Mouse (Mus musculus): ENCODE results near the gene Abcb6. TPM values are rescaled to one million over a fixed set of nuclear protein-coding genes. Genes with fewer than 3 reads are reported as not detected.

The Abcb6 gene
- polyA plus RNA-seq, 1 experiment from 2014 or later, result 38.1 TPM

GRCm38 (mm10) chr1:75138448-75138847, 41.7 kb downstream of the Abcb6 start:
- ATAC-seq (no peak), DNase-seq (no peak)
- 69% methylated on average over 2 of the region's 2 CpGs for WGBS (ENCODE audit: insufficient replicate concordance)
- Histone ChIP-seq H3K27ac (ENCODE audit: low read depth) (0 out of 2 replicates have a peak overlapping the region, but pooled peaks have one; percentile 22), H3K9ac (replicated peaks) (peak overlapping the region; percentile 11; the same call in 1 of the 2 replicates), H3K4me1 (ENCODE audit: insufficient read depth) (peaks cover 52% of the 10 kb centered on the region), H3K27me3 (ENCODE audit: insufficient read depth, low read length) (no peaks in the 10 kb centered on the region), H3K4me2 (ENCODE audit: low read depth, low read length) (peak overlapping the region; percentile 96; the same call in 1 of the 2 replicates), H3K36me3 (replicated peaks; ENCODE audit: insufficient read depth, low read length) (peaks cover 51% of the 10 kb centered on the region), H3K9me3 (ENCODE audit: low read length) (no peaks in the 10 kb centered on the region), H3K4me3 (ENCODE audit: low read depth, low read length) (no peak overlapping the region)
- TF ChIP-seq CTCF (IDR thresholded peaks at IDR 0.05; ENCODE audit: low read depth) (no peak), EP300 (IDR thresholded peaks at IDR 0.05; ENCODE audit: low read depth) (peak; percentile 84)

- H3K4me2 ChIP-seq (ENCODE audit: low read depth, low read length), result peak overlapping the region; percentile 52
- TF ChIP-seq EP300 (IDR thresholded peaks at IDR 0.05; ENCODE audit: low read depth), result peak; percentile 91
- TF ChIP-seq CTCF (IDR thresholded peaks at IDR 0.05; ENCODE audit: low read depth), result no peak
- peak; percentile 82 for ATAC-seq
- H3K4me3 ChIP-seq (ENCODE audit: low read depth, low read length), result no peak overlapping the region
- H3K9me3 ChIP-seq (ENCODE audit: low read length), result no peaks in the 10 kb centered on the region
- H3K4me1 ChIP-seq (ENCODE audit: insufficient read depth), result peaks cover 56% of the 10 kb centered on the region
- no peaks in the 10 kb centered on the region for H3K27me3 ChIP-seq (ENCODE audit: insufficient read depth, low read length)
- peak; percentile 35 for DNase-seq
- peaks cover 51% of the 10 kb centered on the region for H3K36me3 ChIP-seq (replicated peaks; ENCODE audit: insufficient read depth, low read length)
- peak overlapping the region; percentile 46; the same call in 1 of the 2 replicates for H3K9ac ChIP-seq (replicated peaks)
- WGBS (ENCODE audit: insufficient replicate concordance), result 40% methylated on average over 3 of the region's 3 CpGs
- peak overlapping the region; percentile 78 for H3K27ac ChIP-seq (ENCODE audit: low read depth)
Observed at GRCm38 (mm10) chr1:75136730-75137129, 43.5 kb downstream of the Abcb6 start.

- H3K9me3 ChIP-seq (ENCODE audit: low read length), result no peaks in the 10 kb centered on the region
- peak overlapping the region; percentile 78 for H3K27ac ChIP-seq (ENCODE audit: low read depth)
- H3K4me2 ChIP-seq (ENCODE audit: low read depth, low read length), result peak overlapping the region; percentile 52
- ATAC-seq, result peak; percentile 47
- WGBS (ENCODE audit: insufficient replicate concordance), result 50% methylated on average over 6 of the region's 6 CpGs
- no peak for DNase-seq
- TF ChIP-seq CTCF (IDR thresholded peaks at IDR 0.05; ENCODE audit: low read depth), result no peak
- no peak for TF ChIP-seq EP300 (IDR thresholded peaks at IDR 0.05; ENCODE audit: low read depth)
- H3K4me1 ChIP-seq (ENCODE audit: insufficient read depth), result peaks cover 56% of the 10 kb centered on the region
- H3K27me3 ChIP-seq (ENCODE audit: insufficient read depth, low read length), result no peaks in the 10 kb centered on the region
- H3K9ac ChIP-seq (replicated peaks), result peak overlapping the region; percentile 46; the same call in 1 of the 2 replicates
- no peak overlapping the region for H3K4me3 ChIP-seq (ENCODE audit: low read depth, low read length)
- H3K36me3 ChIP-seq (replicated peaks; ENCODE audit: insufficient read depth, low read length), result peaks cover 51% of the 10 kb centered on the region
Observed at GRCm38 (mm10) chr1:75136293-75136692, 43.9 kb downstream of the Abcb6 start.

GRCm38 (mm10) chr1:75133421-75134207, 46.6 kb downstream of the Abcb6 start, which contains the start of gene Slc23a3:
Slc23a3 (minus strand) TSS chr1:75133890.
- 52% methylated on average over 12 of the region's 12 CpGs for WGBS (ENCODE audit: insufficient replicate concordance)
- H3K4me2 ChIP-seq (ENCODE audit: low read depth, low read length), result no peak within 1 kb of the TSS; the same call in 1 of the 2 replicates
- no peaks in the 10 kb centered on the region for H3K9me3 ChIP-seq (ENCODE audit: low read length)
- H3K9ac ChIP-seq (replicated peaks), result no peak within 1 kb of the TSS; the same call in 1 of the 2 replicates
- no peak within 1 kb of the TSS for H3K4me3 ChIP-seq (ENCODE audit: low read depth, low read length)
- H3K4me1 ChIP-seq (ENCODE audit: insufficient read depth), result peaks cover 34% of the 10 kb centered on the region
- ATAC-seq (peak; percentile 44), DNase-seq (no peak)
- 0 out of 2 replicates have a peak within 1 kb of the TSS, but pooled peaks have one; percentile 30 for H3K27ac ChIP-seq (ENCODE audit: low read depth)
- H3K27me3 ChIP-seq (ENCODE audit: insufficient read depth, low read length), result no peaks in the 10 kb centered on the region
- TF ChIP-seq EP300 (IDR thresholded peaks at IDR 0.05; ENCODE audit: low read depth) (no peak), CTCF (IDR thresholded peaks at IDR 0.05; ENCODE audit: low read depth) (no peak)
- peaks cover 37% of the 10 kb centered on the region for H3K36me3 ChIP-seq (replicated peaks; ENCODE audit: insufficient read depth, low read length)

GRCm38 (mm10) chr1:75128641-75129040, 51.6 kb downstream of the Abcb6 start:
- TF ChIP-seq EP300 (IDR thresholded peaks at IDR 0.05; ENCODE audit: low read depth) (no peak), CTCF (IDR thresholded peaks at IDR 0.05; ENCODE audit: low read depth) (no peak)
- no peak for DNase-seq
- Histone ChIP-seq H3K27ac (ENCODE audit: low read depth) (no peak overlapping the region), H3K4me1 (ENCODE audit: insufficient read depth) (peaks cover 25% of the 10 kb centered on the region), H3K4me2 (ENCODE audit: low read depth, low read length) (no peak overlapping the region), H3K9me3 (ENCODE audit: low read length) (no peaks in the 10 kb centered on the region), H3K36me3 (replicated peaks; ENCODE audit: insufficient read depth, low read length) (no peaks in the 10 kb centered on the region), H3K4me3 (ENCODE audit: low read depth, low read length) (no peak overlapping the region), H3K27me3 (ENCODE audit: insufficient read depth, low read length) (no peaks in the 10 kb centered on the region), H3K9ac (replicated peaks) (no peak overlapping the region)
- ATAC-seq, result no peak
- 72% methylated on average over 3 of the region's 3 CpGs for WGBS (ENCODE audit: insufficient replicate concordance)

- TF ChIP-seq CTCF (IDR thresholded peaks at IDR 0.05; ENCODE audit: low read depth) (no peak), EP300 (IDR thresholded peaks at IDR 0.05; ENCODE audit: low read depth) (no peak)
- no peak for ATAC-seq
- WGBS (ENCODE audit: insufficient replicate concordance), result 27% methylated on average over 5 of the region's 5 CpGs
- H3K9me3 ChIP-seq (ENCODE audit: low read length), result no peaks in the 10 kb centered on the region
- peaks cover 17% of the 10 kb centered on the region for H3K4me1 ChIP-seq (ENCODE audit: insufficient read depth)
- peak overlapping the region; percentile 52 for H3K4me3 ChIP-seq (ENCODE audit: low read depth, low read length)
- H3K27ac ChIP-seq (ENCODE audit: low read depth), result peak overlapping the region; percentile 92
- no peaks in the 10 kb centered on the region for H3K27me3 ChIP-seq (ENCODE audit: insufficient read depth, low read length)
- DNase-seq, result no peak
- peak overlapping the region; percentile 60 for H3K9ac ChIP-seq (replicated peaks)
- peak overlapping the region; percentile 56 for H3K4me2 ChIP-seq (ENCODE audit: low read depth, low read length)
- H3K36me3 ChIP-seq (replicated peaks; ENCODE audit: insufficient read depth, low read length), result no peaks in the 10 kb centered on the region
Observed at GRCm38 (mm10) chr1:75125418-75125817, 54.8 kb downstream of the Abcb6 start.
